Mouse (Mus musculus) cerebellum, postnatal 25 days (tissue): Measurements from ENCODE around the gene Brd3.
A peak's percentile ranks its signal among the peaks of the same experiment; 100 is the strongest.
"Not testable (repeated sequence)": the region's sequence is repeated elsewhere in the genome, so short reads cannot be mapped to it uniquely, and the experiment has no call there.

ENCODE experiments used
- DNase-seq, 2 experiments: peaks; one replicate each; pipeline ENCODE4 v3.0.0; 2021; ENCODE audit warnings: mixed read lengths in 2 of 2

Brd3 gene

DNA sequence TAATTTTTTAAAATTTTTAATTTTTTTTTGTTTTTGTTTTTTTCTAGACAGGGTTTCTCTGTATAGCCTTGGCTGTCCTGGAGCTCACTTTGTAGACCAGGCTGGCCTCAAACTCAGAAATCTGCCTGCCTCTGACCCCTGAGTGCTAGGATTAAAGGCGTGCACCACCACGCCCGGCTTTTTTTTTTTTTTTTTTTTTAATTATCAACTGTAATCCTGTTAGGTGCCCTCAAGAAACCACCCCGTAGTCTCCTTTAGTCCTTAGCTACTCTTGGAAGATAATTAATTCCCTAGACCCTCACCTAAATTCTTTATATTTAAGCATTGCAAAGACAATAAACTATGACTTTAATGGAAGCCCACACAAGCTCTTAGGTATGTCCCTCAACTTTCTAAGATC lies 804 bp downstream of the Brd3 start:
- not testable (repeated sequence) for DNase-seq

DNA sequence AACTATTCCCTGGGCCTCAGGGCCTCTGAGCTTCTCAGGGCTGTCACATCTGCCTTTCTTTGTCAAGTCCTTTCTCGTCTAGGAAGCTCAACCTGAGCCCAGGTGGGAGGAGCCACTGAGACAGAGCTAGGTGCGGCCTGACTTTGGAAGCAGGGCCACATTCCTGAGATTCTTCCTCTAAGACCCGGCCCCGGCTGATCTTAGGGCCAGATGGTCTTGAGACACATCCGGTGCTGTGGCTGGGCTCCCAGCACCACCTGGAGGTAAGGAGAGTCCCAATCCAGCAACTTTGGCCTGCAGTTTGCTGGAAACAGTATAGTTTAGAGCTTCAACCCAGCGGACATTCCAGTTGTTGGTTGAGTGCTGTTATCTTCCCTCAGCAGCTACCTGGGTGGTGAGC lies 1.9 kb downstream of the Brd3 start:
- no peak for DNase-seq

- no peak for DNase-seq
These were observed 3.2 kb downstream of the Brd3 start for GRCm38 (mm10) chr2:27504113-27504885.

DNA sequence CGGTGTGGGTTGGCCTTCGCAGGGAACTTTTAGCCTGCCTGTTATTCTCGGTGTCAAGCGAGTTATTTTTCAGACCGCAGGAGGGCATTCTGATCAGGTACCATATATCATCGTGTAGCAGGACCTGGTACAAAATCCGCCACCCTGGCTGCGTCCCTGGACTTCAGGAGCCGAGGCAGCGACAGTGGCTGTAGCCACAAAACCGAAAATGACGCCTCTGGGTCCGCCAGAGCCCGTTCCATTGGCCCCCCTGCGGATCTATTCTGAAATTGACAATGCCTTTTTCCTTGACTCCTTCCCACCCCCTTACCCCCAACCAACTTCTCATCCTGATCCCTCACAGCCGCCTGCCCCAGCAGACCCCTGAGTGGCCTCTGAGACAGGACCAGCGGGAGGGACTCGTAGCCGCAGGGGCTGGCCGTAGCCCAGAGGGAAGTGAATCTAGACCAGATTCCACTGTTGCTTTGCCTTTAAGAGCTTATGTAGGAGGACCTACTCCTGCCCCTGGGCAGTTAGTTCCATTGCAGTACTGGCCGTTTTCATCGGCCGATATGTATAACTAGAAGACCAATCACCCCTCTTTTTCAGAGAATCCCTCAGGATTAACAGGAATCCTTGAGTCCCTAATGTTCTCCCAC lies 11.0 kb downstream of the Brd3 start:
- no peak for DNase-seq

- DNase-seq, result no peak
These were observed 13.5 kb downstream of the Brd3 start for GRCm38 (mm10) chr2:27493971-27494370.

GRCm38 (mm10) chr2:27490939-27491338 lies 16.5 kb downstream of the Brd3 start:
- DNase-seq, result no peak

GRCm38 (mm10) chr2:27488362-27488761 lies 19.1 kb downstream of the Brd3 start:
- DNase-seq, result no peak

GRCm38 (mm10) chr2:27487336-27488049 lies 20.0 kb downstream of the Brd3 start:
- DNase-seq, result no peak

- DNase-seq, result no peak
These were observed 20.7 kb downstream of the Brd3 start for GRCm38 (mm10) chr2:27486725-27487124.

- DNase-seq, result no peak
These were observed 25.1 kb downstream of the Brd3 start for GRCm38 (mm10) chr2:27482265-27482861.

- no peak for DNase-seq
These were observed 27.1 kb downstream of the Brd3 start for GRCm38 (mm10) chr2:27480367-27480766.

GRCm38 (mm10) chr2:27479821-27480220 lies 27.6 kb downstream of the Brd3 start:
- DNase-seq, result no peak

DNA sequence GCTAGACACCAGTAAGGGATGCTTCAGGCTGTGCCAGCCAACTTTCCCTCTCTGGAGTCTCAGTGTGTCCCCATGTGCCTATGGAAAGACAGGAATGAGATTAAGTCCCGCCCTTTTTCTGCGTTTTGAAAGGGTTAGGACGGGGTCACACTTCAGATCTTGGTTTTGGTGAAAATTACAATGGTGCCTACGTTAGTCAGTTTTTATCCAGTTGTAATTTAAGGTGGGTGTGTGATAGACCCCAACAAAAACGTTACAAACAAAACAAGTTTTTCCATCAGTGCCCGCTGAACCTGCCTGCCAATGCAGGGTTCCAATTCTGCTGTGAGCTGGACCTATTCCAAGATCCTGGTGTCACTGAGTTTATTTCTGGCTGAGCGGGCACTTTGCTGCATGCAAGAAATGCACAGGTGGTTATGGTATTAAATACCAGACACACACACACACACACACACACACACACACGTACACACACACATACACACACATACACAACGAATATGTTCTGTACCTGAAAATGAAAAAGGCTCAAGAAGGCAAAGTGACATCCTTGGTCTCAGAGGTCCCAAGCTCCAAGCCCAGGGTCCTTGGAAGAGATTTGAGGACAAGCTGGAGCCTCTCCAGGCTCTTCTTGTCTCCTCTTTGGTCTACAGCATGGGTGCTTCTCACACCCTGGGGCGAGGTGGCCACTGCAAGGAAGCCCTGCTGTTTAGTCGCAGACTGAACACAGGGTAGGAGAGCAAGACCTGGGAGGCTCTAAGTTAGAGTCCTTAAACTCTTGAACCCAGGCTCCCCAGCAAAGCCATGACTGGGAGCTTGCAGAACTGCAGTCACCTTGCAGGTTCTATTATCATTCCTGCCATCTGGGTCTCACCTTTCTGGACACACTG lies 30.9 kb downstream of the Brd3 start:
- peak; percentile 65 to 77 for DNase-seq

GRCm38 (mm10) chr2:27475495-27476302 lies 31.8 kb downstream of the Brd3 start:
- DNase-seq, result peak; percentile 93 to 96

- DNase-seq, result peak in 1 of 2 experiments; percentile 70
These were observed 32.6 kb downstream of the Brd3 start for GRCm38 (mm10) chr2:27474621-27475484.

GRCm38 (mm10) chr2:27473911-27474310 lies 33.6 kb downstream of the Brd3 start:
- DNase-seq, result no peak

GRCm38 (mm10) chr2:27473061-27473765 lies 34.2 kb downstream of the Brd3 start:
- no peak for DNase-seq

DNA sequence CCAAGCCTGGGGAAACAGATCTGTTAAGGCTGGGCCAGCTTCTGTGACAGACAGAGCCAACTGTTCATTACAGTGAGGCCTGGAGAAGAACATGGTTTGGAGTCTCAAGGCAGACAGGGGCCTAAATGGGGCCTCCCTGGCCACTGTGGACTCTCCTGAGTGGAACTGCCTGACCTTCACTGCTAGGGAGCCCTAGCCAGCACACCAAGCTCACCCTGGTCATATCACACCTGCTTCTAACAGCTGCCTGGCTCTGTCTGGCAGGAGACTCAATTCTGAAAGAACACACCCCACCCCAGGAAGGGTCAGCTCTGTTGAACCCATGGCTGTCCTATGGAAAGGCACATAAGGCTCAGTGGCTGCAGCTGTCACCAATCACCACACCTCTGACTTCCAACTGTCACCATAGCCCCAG lies 36.3 kb downstream of the Brd3 start:
- DNase-seq, result no peak

GRCm38 (mm10) chr2:27470535-27470934 lies 36.9 kb downstream of the Brd3 start:
- no peak for DNase-seq

DNA sequence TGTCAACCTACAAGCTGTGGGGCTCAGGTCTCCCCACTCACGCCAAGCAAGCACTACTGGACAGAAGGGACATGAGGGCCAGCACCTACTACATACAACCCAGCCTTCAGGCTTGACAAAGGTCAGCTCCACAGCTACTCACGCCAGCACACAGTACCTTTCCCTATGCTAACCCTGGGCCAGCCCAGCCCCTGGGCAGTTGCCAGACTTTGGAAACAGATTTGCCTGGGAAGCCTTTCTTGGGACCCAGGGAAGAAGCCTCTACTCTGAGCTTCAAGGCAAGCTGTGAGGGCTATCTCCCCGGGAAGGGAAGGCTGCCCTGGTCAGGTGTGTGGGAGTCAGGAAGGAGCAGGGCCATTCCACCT lies 37.5 kb downstream of the Brd3 start:
- DNase-seq, result peak in 1 of 2 experiments; percentile 33
